Mouse (Mus musculus) erythroblast, adult 5-6 weeks (primary cell): Measurements from ENCODE around the gene Lgi2. TPM values are rescaled to one million over a fixed set of nuclear protein-coding genes. Genes with fewer than 3 reads are reported as not detected.

Experiments
- ATAC-seq: replicated peaks from 2 replicates; pipeline ENCODE4 v1.8.0; 2016; ENCODE audit warnings: moderate number of reproducible peaks, mild to moderate bottlenecking, moderate TSS enrichment, inconsistent platforms; ENCODE audit not compliant: poor library complexity, low FRiP score, severe bottlenecking
- total RNA-seq, 2 experiments: library from RNA; stranded (forward) in 1 of 2; stranded (reverse) in 1 of 2; fragments of 150-400 nt in 1 of 2; fragments of 200-764, 138-1000 nt in 1 of 2; gene quantifications; 2 replicates each; pipeline versions ENCODE4 v1.2.3 to v1.2.4; 2015 to 2017; ENCODE audit warnings: low replicate concordance in 2 of 2

Gene Lgi2
- total RNA-seq, 2 experiments from 2014 or later: not detected

GRCm38 (mm10) chr5:52540186-52540585 lies 26.1 kb downstream of the Lgi2 start:
- no peak for ATAC-seq

GRCm38 (mm10) chr5:52539483-52539882 lies 26.8 kb downstream of the Lgi2 start:
- ATAC-seq: no peak

- no peak for ATAC-seq
These were observed 29.2 kb downstream of the Lgi2 start for GRCm38 (mm10) chr5:52537024-52537423.

GRCm38 (mm10) chr5:52534798-52535590 lies 31.3 kb downstream of the Lgi2 start:
- no peak for ATAC-seq

- no peak for ATAC-seq
These were observed 32.6 kb downstream of the Lgi2 start for GRCm38 (mm10) chr5:52533705-52534104.

- ATAC-seq: no peak
These were observed 37.7 kb downstream of the Lgi2 start for GRCm38 (mm10) chr5:52528545-52528944.

GRCm38 (mm10) chr5:52526324-52526986 lies 39.8 kb downstream of the Lgi2 start:
- no peak for ATAC-seq

GRCm38 (mm10) chr5:52524207-52524606 lies 42.1 kb downstream of the Lgi2 start:
- ATAC-seq: no peak

GRCm38 (mm10) chr5:52519921-52520320 lies 46.3 kb downstream of the Lgi2 start:
- ATAC-seq: no peak

GRCm38 (mm10) chr5:52516072-52516476 lies 50.2 kb downstream of the Lgi2 start:
- ATAC-seq: no peak

- ATAC-seq: no peak
These were observed 50.8 kb downstream of the Lgi2 start for GRCm38 (mm10) chr5:52515246-52516021.

- no peak for ATAC-seq
These were observed 55.2 kb downstream of the Lgi2 start for GRCm38 (mm10) chr5:52511089-52511488.

- ATAC-seq: no peak
These were observed 56.8 kb downstream of the Lgi2 start for GRCm38 (mm10) chr5:52509416-52509815.

- no peak for ATAC-seq
These were observed 61.6 kb downstream of the Lgi2 start for GRCm38 (mm10) chr5:52504666-52505065.

GRCm38 (mm10) chr5:52504148-52504547 lies 62.1 kb downstream of the Lgi2 start:
- ATAC-seq: no peak

GRCm38 (mm10) chr5:52495671-52496070 lies 70.6 kb downstream of the Lgi2 start:
- ATAC-seq: no peak

- ATAC-seq: no peak
These were observed 74.8 kb downstream of the Lgi2 start for GRCm38 (mm10) chr5:52491496-52491895.

- ATAC-seq: no peak
These were observed 78.5 kb downstream of the Lgi2 start for GRCm38 (mm10) chr5:52487559-52488430.
